In the genomic region with DNA sequence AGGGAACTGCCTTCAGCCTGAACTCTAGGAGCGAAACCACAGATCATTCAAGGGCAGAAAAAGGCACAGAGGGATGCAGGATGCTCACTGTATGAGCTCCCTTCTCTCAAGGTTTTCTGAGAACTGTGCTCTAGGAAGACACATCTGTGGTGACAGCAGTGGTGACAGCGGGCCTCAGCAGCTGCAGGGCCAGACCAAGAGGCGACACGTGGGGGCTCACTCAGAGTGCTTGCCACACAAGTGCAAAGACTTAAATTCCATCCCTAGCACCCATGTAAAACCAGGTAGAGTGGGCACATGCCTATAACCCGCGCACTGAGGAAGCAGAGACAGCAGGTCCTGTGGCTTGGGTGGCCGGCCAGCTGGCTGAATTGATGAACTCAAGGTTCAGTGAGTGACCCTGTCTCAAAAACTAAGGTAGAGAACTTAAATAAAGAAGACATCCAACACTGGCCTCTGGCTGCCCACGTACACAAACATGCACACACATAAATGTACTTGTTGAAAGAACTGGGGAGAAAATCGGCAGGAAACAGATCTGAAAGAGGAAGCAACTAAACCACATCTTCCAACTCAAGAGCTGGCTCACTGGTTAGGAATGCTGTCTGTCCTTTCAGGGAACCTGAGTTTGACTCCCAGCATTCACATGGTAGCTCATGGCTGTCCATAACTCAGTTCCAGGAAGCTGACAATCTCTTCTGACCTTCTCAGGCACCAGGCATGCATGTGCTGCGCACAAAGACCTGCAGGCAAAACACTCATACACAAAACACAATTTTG, we compare ENCODE assay signal across 1 mouse cellular context.
TF ChIP-seq lines count a peak whose summit lies in the region.

No protein-coding gene starts in this region.

TF ChIP-seq in myocyte, 11 proteins besides CTCF, POLR2A, EP300 and RAD21:
- TF ChIP-seq USF1 (IDR thresholded peaks at IDR 0.05; ENCODE audit: low read depth) (no peak), MAX (IDR thresholded peaks at IDR 0.05; ENCODE audit: low read depth) (no peak), E2F4 (IDR thresholded peaks at IDR 0.05; ENCODE audit: insufficient read depth) (no peak), SRF (IDR thresholded peaks at IDR 0.05; ENCODE audit: control insufficient read depth, insufficient read length, low read depth) (no peak), POLR2AphosphoS2 (IDR thresholded peaks at IDR 0.05; ENCODE audit: insufficient read length, low read depth) (no peak), TCF12 (IDR thresholded peaks at IDR 0.05; ENCODE audit: insufficient read depth, poor library complexity, severe bottlenecking) (no peak), MYOG (IDR thresholded peaks at IDR 0.05; ENCODE audit: control insufficient read depth in 1 of 3, insufficient read depth in 1 of 3, insufficient read length in 2 of 3, low read depth in 2 of 3) (peak in 1 of 3 experiments; percentile 73), REST (IDR thresholded peaks at IDR 0.05; ENCODE audit: insufficient read depth, insufficient read length) (no peak), MYOD1 (IDR thresholded peaks at IDR 0.05; ENCODE audit: control insufficient read depth in 1 of 3, insufficient read length in 2 of 3, low read depth in 2 of 3) (peak in 1 of 3 experiments; percentile 52), TCF3 (IDR thresholded peaks at IDR 0.05; ENCODE audit: insufficient read length, low read depth) (no peak), CEBPB (IDR thresholded peaks at IDR 0.05; ENCODE audit: insufficient read depth, poor library complexity, severe bottlenecking) (no peak)
